Mouse (Mus musculus): Measurements from ENCODE around the gene Slc16a8. TPM values are rescaled to one million over a fixed set of nuclear protein-coding genes. Genes with fewer than 3 reads are reported as not detected.
A peak's percentile ranks its signal among the peaks of the same experiment; 100 is the strongest.
"Not testable (repeated sequence)": the region's sequence is repeated elsewhere in the genome, so short reads cannot be mapped to it uniquely, and the experiment has no call there.

The Slc16a8 gene
- polyA plus RNA-seq, 1 experiment from 2014 or later: 0.29 TPM

DNA sequence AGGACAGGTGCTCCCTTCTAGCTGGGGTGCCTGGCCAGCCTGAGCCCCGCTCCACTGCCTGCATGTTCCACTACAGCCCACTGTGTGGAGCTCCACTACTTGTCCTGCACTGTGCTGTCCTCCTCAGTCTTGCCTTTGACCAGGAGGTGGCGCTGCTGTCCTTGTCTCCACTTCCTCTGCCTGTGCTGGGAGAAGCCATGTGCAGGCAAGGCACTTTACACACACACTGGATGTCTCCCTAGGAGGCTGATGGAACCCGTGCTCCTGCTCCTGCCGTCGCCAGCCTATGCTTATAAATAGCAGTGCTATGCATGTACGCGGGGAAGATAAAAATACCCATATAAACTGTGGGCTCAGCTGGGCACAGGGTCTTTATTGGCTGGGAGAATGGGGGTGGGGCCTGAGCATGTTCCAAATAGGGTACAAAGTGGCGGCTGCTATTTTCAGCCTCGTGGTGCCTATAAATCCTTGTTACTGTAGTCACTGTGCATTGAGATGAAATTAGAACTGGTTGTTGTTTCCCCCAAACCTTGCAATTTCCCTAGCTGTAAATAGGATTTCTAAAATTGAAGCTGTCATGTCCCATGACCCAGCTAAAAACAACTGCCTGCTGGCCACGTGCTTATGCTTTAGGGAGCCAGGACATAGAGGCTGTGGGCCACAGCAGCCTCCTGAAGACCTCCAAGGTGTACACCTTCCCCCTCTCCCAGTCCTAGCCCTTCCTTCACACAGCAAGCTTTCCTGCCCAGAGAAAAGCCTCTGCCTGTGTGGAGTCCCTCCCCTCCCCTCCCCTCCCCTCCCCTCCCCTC lies 11.1 kb downstream of the Slc16a8 start:
- Histone ChIP-seq H3K4me1 (ENCODE audit: control insufficient read depth, insufficient read depth, low read length) (no peaks in the 10 kb centered on the region), H3K27me3 (replicated peaks; ENCODE audit: control insufficient read depth, insufficient read depth, low read length) (no peaks in the 10 kb centered on the region), H3K4me2 (ENCODE audit: low read depth, low read length) (no peak overlapping the region), H3K4me3 (ENCODE audit: low read depth, low read length) (no peak overlapping the region), H3K36me3 (ENCODE audit: control insufficient read depth, insufficient read depth, low read length) (peaks cover 70% of the 10 kb centered on the region), H3K9me3 (ENCODE audit: control insufficient read depth, low read length) (no peaks in the 10 kb centered on the region), H3K27ac (replicated peaks; ENCODE audit: low read depth, low read length) (0 out of 2 replicates have a peak overlapping the region, but pooled peaks have one; percentile 21), H3K9ac (ENCODE audit: low read depth, low read length) (no peak overlapping the region; the same call in 1 of the 2 replicates)
- WGBS: 18% methylated on average over 10 of the region's 10 CpGs
- peak; percentile 97 for ATAC-seq (ENCODE audit: low read depth)
- DNase-seq (ENCODE audit: low spot score): peak; percentile 95

DNA sequence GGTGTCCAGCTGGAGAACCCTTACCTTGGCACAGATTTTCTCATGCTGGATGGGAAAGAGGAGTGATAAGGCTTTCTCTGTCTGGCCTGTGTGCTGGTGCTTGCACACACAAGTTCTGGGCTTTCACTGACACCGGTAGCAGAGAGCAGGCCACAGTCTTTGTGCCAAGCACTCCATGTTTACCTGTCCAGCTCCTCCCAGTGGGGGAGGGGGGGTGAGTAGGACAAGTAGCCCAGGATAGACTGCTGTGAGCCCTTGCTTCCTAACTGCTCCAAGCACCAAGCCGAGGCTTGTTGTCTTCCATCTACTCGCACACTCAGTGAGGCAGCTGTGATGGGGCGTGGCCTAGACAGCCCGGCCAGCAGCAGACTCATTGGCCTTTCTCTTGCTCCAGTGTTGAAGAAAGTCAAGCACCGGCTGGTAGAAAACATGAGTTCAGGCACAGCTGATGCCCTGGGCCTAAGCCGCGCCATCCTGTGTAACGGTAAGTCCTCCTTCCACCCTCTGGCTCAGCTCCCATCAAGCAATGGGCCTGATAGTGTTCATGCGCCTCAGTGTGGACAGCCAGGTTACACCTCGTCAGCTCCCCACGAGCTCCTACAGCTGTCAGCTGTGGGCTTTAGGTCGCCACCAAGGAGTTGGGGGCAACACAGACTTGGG lies 11.9 kb downstream of the Slc16a8 start:
- H3K4me1 ChIP-seq (ENCODE audit: control insufficient read depth, insufficient read depth, low read length): no peaks in the 10 kb centered on the region
- WGBS: 67% methylated on average over 13 of the region's 13 CpGs

DNA sequence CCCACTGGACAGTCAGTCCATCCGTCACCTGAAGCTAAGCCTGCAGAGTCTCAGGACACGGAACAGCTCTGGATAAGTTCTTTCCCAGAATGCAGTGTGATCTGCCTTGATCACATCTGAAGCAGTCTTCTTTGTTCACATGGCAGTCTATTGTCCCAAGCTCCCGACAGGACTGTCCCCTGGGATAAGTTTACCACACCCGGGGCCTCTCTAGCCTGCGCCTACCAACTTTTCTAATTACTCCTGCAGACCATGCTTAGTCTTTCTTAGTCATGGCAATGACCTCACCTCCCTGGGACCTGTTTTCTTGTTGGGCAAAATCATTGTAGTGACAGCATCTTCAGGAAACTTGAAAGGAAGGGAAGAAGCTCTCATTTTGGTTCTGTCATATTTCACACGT lies 16.5 kb downstream of the Slc16a8 start:
- H3K4me3 ChIP-seq (ENCODE audit: low read depth, low read length): no peak overlapping the region
- H3K27me3 ChIP-seq (replicated peaks; ENCODE audit: control insufficient read depth, insufficient read depth, low read length): no peaks in the 10 kb centered on the region
- peaks cover 77% of the 10 kb centered on the region for H3K36me3 ChIP-seq (ENCODE audit: control insufficient read depth, insufficient read depth, low read length)
- 85% methylated on average over 6 of the region's 6 CpGs for WGBS
- no peaks in the 10 kb centered on the region for H3K4me1 ChIP-seq (ENCODE audit: control insufficient read depth, insufficient read depth, low read length)
- H3K27ac ChIP-seq (replicated peaks; ENCODE audit: low read depth, low read length): no peak overlapping the region
- H3K9me3 ChIP-seq (ENCODE audit: control insufficient read depth, low read length): no peaks in the 10 kb centered on the region
- H3K4me2 ChIP-seq (ENCODE audit: low read depth, low read length): no peak overlapping the region
- DNase-seq (ENCODE audit: low spot score): no peak
- ATAC-seq (ENCODE audit: low read depth): no peak
- no peak overlapping the region for H3K9ac ChIP-seq (ENCODE audit: low read depth, low read length)

More for the DNA sequence above, 11.9 kb downstream of the Slc16a8 start:
- 0 out of 2 replicates have a peak overlapping the region, but pooled peaks have one; percentile 21 for H3K27ac ChIP-seq (replicated peaks; ENCODE audit: low read depth, low read length)
- ATAC-seq (ENCODE audit: low read depth): peak; percentile 17
- no peaks in the 10 kb centered on the region for H3K27me3 ChIP-seq (replicated peaks; ENCODE audit: control insufficient read depth, insufficient read depth, low read length)
- H3K9ac ChIP-seq (ENCODE audit: low read depth, low read length): no peak overlapping the region; the same call in 1 of the 2 replicates
- no peak overlapping the region for H3K4me2 ChIP-seq (ENCODE audit: low read depth, low read length)
- H3K9me3 ChIP-seq (ENCODE audit: control insufficient read depth, low read length): no peaks in the 10 kb centered on the region
- no peak for DNase-seq (ENCODE audit: low spot score)
- peaks cover 70% of the 10 kb centered on the region for H3K36me3 ChIP-seq (ENCODE audit: control insufficient read depth, insufficient read depth, low read length)
- H3K4me3 ChIP-seq (ENCODE audit: low read depth, low read length): no peak overlapping the region

- Histone ChIP-seq H3K4me3 (ENCODE audit: low read depth, low read length) (no peak overlapping the region), H3K9me3 (ENCODE audit: control insufficient read depth, low read length) (no peaks in the 10 kb centered on the region), H3K27ac (replicated peaks; ENCODE audit: low read depth, low read length) (no peak overlapping the region), H3K36me3 (ENCODE audit: control insufficient read depth, insufficient read depth, low read length) (peaks cover 76% of the 10 kb centered on the region), H3K4me1 (ENCODE audit: control insufficient read depth, insufficient read depth, low read length) (0 out of 2 replicates have a peak, but pooled peaks cover under 1% of the 10 kb centered on the region), H3K4me2 (ENCODE audit: low read depth, low read length) (no peak overlapping the region), H3K27me3 (replicated peaks; ENCODE audit: control insufficient read depth, insufficient read depth, low read length) (no peaks in the 10 kb centered on the region), H3K9ac (ENCODE audit: low read depth, low read length) (no peak overlapping the region)
- ATAC-seq (ENCODE audit: low read depth) (0 out of 2 replicates have a peak, but pooled peaks have one; percentile 23), DNase-seq (ENCODE audit: low spot score) (no peak)
- 72% methylated on average over 9 of the region's 9 CpGs for WGBS
Measured at GRCm38 (mm10) chr15:79235268-79235667, 19.3 kb downstream of the Slc16a8 start.

DNA sequence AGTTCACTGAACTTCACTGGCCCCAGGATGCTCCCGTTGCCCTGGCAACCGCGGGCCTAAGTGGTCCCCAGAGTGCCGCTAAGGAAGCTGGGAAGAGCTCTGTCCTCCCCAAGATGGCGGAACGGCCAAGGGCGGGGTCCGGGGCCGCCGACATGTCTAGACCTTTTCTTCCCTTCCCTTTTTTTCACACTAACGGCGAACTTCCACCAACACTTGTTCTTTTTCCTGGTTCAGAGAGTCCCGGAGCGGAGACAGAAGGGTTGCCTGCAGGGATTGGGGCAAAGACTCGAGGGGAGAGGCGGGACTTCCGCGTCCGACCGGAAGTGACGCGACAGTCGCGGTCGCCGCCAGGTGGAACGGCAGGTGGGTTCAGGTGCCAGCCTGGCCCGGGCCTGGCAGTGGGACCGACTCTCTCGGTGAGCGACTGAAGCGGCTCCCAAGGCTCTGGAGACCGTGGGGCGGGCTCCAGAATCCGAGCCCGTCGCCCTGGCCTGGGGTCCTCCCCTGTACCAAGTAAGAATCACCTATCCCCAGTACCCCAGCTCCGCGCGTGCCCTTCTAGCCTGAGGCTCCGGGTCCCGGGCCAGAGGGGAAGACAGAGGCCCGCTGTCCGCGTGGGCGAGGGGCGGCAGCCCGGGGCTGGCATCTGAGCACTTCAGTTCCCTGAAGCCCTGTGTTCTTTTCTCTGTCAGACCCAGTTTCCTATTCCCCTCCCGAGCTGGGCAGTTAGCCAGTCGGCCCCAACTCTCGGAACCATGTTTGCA lies 25.3 kb downstream of the Slc16a8 start, which contains the start of the genes Pick1 and Gm49486:
Pick1 (plus strand) TSS at position 116 of the 764 bp plus-strand sequence.
Gm49486 (plus strand) TSS at position 334 of the 764 bp plus-strand sequence.
- WGBS: under 1% methylated on average over 45 of the region's 51 CpGs
- Histone ChIP-seq H3K4me3 (ENCODE audit: low read depth, low read length) (peak within 1 kb of the TSS; percentile 67), H3K4me2 (ENCODE audit: low read depth, low read length) (peak within 1 kb of the TSS; percentile 80), H3K9ac (ENCODE audit: low read depth, low read length) (peak within 1 kb of the TSS; percentile 83), H3K9me3 (ENCODE audit: control insufficient read depth, low read length) (no peaks in the 10 kb centered on the region), H3K4me1 (ENCODE audit: control insufficient read depth, insufficient read depth, low read length) (peaks cover 7% of the 10 kb centered on the region), H3K36me3 (ENCODE audit: control insufficient read depth, insufficient read depth, low read length) (peaks cover 21% of the 10 kb centered on the region), H3K27me3 (replicated peaks; ENCODE audit: control insufficient read depth, insufficient read depth, low read length) (no peaks in the 10 kb centered on the region), H3K27ac (replicated peaks; ENCODE audit: low read depth, low read length) (peak within 1 kb of the TSS; percentile 95)
- peak; percentile 89 for ATAC-seq (ENCODE audit: low read depth)
- peak; percentile 93 for DNase-seq (ENCODE audit: low spot score)

DNA sequence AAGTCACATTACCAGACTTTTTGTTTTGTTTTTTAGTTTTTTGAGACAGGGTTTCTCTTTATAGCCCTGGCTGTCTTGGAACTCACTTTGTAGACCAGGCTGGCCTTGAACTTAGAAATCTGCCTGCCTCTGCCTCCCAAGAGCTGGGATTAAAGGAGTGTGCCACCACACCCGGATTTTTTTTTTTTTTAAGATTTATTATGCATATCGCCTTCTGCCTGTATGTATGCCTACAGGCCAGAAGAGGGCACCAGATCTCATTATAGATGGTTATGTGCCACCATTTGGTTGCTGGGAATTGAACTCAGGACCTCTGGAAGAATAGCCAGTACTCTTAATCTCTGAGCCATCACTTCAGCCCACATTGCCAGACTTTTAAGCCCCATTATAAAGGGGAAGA lies 28.8 kb downstream of the Slc16a8 start:
- not testable (repeated sequence) for ATAC-seq (ENCODE audit: low read depth); H3K27me3 ChIP-seq (replicated peaks; ENCODE audit: control insufficient read depth, insufficient read depth, low read length)
- 65% methylated on average over 2 of the region's 2 CpGs for WGBS

GRCm38 (mm10) chr15:79224685-79225084 lies 29.9 kb downstream of the Slc16a8 start:
- Histone ChIP-seq H3K9ac (ENCODE audit: low read depth, low read length) (no peak overlapping the region), H3K36me3 (ENCODE audit: control insufficient read depth, insufficient read depth, low read length) (no peaks in the 10 kb centered on the region), H3K27me3 (replicated peaks; ENCODE audit: control insufficient read depth, insufficient read depth, low read length) (no peaks in the 10 kb centered on the region), H3K4me3 (ENCODE audit: low read depth, low read length) (no peak overlapping the region), H3K27ac (replicated peaks; ENCODE audit: low read depth, low read length) (no peak overlapping the region), H3K9me3 (ENCODE audit: control insufficient read depth, low read length) (no peaks in the 10 kb centered on the region), H3K4me2 (ENCODE audit: low read depth, low read length) (no peak overlapping the region), H3K4me1 (ENCODE audit: control insufficient read depth, insufficient read depth, low read length) (peaks cover under 1% of the 10 kb centered on the region)
- DNase-seq (ENCODE audit: low spot score): peak; percentile 69
- 9% methylated on average over 5 of the region's 5 CpGs for WGBS
- peak; percentile 64 for ATAC-seq (ENCODE audit: low read depth)

More for the DNA sequence above, 28.8 kb downstream of the Slc16a8 start:
- H3K4me2 ChIP-seq (ENCODE audit: low read depth, low read length); H3K9ac ChIP-seq (ENCODE audit: low read depth, low read length); H3K27ac ChIP-seq (replicated peaks; ENCODE audit: low read depth, low read length); DNase-seq (ENCODE audit: low spot score); H3K4me3 ChIP-seq (ENCODE audit: low read depth, low read length); H3K4me1 ChIP-seq (ENCODE audit: control insufficient read depth, insufficient read depth, low read length); H3K9me3 ChIP-seq (ENCODE audit: control insufficient read depth, low read length); H3K36me3 ChIP-seq (ENCODE audit: control insufficient read depth, insufficient read depth, low read length): not testable (repeated sequence)

DNA sequence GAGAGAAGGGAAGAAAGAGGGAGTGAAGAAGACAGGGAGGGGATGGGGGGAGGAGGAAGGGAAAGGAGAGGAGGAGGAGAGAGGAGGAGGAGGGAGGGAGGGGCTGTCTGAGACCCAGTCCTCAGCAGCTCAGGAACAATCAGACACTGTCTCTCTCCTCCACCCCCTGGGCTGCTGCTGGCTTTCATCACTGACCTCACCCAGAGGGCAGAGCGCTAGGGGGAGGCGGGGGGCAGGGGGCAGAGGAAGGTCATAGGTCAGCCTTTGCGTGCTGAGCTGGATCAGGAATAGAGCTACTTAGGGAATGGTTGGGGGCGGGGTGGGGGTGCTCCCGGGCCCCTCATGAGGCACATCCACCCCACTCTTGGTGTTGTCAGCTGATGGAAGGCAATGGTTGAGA lies 30.9 kb downstream of the Slc16a8 start:
- 0% methylated on average over 3 of the region's 5 CpGs for WGBS
- H3K36me3 ChIP-seq (ENCODE audit: control insufficient read depth, insufficient read depth, low read length): no peaks in the 10 kb centered on the region
- DNase-seq (ENCODE audit: low spot score): no peak

More for the DNA sequence above, 30.9 kb downstream of the Slc16a8 start:
- H3K27ac ChIP-seq (replicated peaks; ENCODE audit: low read depth, low read length): no peak overlapping the region
- no peaks in the 10 kb centered on the region for H3K27me3 ChIP-seq (replicated peaks; ENCODE audit: control insufficient read depth, insufficient read depth, low read length)
- no peak overlapping the region for H3K4me2 ChIP-seq (ENCODE audit: low read depth, low read length)
- ATAC-seq (ENCODE audit: low read depth): no peak
- H3K4me3 ChIP-seq (ENCODE audit: low read depth, low read length): no peak overlapping the region
- H3K4me1 ChIP-seq (ENCODE audit: control insufficient read depth, insufficient read depth, low read length): no peaks in the 10 kb centered on the region; the same call in 1 of the 2 replicates
- H3K9ac ChIP-seq (ENCODE audit: low read depth, low read length): no peak overlapping the region
- no peaks in the 10 kb centered on the region for H3K9me3 ChIP-seq (ENCODE audit: control insufficient read depth, low read length)
